Mouse (Mus musculus): Measurements from ENCODE around the gene Gm17359. TPM values are rescaled to one million over a fixed set of nuclear protein-coding genes. Genes with fewer than 3 reads are reported as not detected.
A peak's percentile ranks its signal among the peaks of the same experiment; 100 is the strongest.

Gm17359 gene
- polyA plus RNA-seq, 1 experiment from 2014 or later, result 0.28 TPM

DNA sequence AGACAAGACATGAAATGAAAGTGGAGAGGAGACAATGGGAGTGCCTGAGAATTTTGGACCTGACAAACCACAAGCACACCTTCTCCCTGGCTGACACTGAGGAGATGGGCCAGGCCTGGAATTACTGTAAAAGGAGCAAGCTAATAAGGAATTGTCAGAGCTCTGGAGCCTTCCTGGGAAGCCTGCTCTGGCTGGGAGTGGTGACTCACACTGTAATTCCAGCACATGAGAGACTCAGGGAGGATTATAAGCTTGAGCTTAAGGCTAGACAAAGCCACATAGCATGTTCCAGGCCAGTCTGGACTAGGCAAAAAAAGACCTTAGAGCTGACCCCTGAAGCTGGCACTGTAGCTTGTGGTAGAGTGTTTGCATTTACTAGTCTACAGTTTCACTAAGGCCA lies 24.6 kb upstream of the Gm17359 start:
- Histone ChIP-seq H3K27me3 (replicated peaks) (no peaks in the 10 kb centered on the region), H3K27ac (no peak overlapping the region), H3K4me3 (no peak overlapping the region), H3K9me3 (no peaks in the 10 kb centered on the region), H3K36me3 (no peaks in the 10 kb centered on the region), H3K4me1 (no peaks in the 10 kb centered on the region), H3K9ac (no peak overlapping the region), H3K4me2 (replicated peaks) (no peak overlapping the region)
- ATAC-seq (ENCODE audit: low FRiP score, low read depth), result no peak

- WGBS, result 61% methylated on average over 10 of the region's 10 CpGs
- Histone ChIP-seq H3K4me3 (no peak overlapping the region), H3K4me2 (replicated peaks) (no peak overlapping the region), H3K27ac (no peak overlapping the region), H3K9me3 (no peaks in the 10 kb centered on the region), H3K36me3 (no peaks in the 10 kb centered on the region), H3K9ac (no peak overlapping the region), H3K27me3 (replicated peaks) (no peaks in the 10 kb centered on the region), H3K4me1 (no peaks in the 10 kb centered on the region)
- ATAC-seq (ENCODE audit: low FRiP score, low read depth), result no peak
Observed at GRCm38 (mm10) chr3:79314006-79314698, 22.3 kb upstream of the Gm17359 start.

DNA sequence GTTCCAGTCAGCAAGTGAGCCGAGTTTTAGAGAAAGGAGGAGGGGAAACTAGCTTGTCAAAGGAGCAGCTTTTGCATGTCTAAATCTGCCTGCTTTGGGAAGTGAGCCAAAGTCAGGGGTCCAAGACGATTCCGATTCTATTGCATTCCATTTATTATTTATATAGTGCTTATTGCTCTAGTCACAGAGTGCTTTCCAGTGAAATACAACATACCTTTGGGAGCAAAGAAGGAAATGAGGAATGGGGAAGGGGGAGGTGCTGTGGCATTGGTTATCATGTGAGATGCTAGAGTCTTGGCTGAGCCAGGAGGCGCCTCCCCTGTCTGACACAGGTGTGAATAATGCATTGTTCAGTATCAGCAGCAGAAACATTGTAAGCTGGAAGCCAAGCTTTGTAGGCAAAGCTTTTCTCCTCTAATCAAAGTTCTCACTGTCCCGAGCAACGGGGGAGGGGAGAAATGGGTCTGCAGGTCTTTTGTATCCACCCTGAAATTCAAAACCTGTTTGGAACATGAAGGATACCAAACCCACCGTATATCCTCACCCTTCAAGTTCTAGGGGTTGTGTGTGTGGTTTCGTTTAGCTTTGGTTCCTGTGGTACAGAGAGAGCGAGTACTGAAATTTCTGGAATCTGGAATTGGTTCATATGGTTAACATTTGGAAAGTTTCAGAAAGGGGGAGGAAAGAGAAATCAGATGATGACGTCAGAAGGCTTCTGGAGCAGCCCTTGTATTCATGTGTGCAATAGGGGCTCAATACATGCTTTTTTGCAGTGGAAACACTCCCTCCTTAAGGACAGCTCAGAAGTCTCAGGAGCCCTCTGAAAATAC lies 11.5 kb upstream of the Gm17359 start:
- no peaks in the 10 kb centered on the region for H3K36me3 ChIP-seq
- ATAC-seq (ENCODE audit: low FRiP score, low read depth), result peak; percentile 61
- no peak overlapping the region for H3K9ac ChIP-seq
- H3K4me2 ChIP-seq (replicated peaks), result no peak overlapping the region
- H3K4me1 ChIP-seq, result peaks cover 15% of the 10 kb centered on the region; the same call in 1 of the 2 replicates
- no peaks in the 10 kb centered on the region for H3K27me3 ChIP-seq (replicated peaks)
- no peaks in the 10 kb centered on the region for H3K9me3 ChIP-seq
- 52% methylated on average over 10 of the region's 10 CpGs for WGBS
- H3K4me3 ChIP-seq, result no peak overlapping the region
- H3K27ac ChIP-seq, result no peak overlapping the region; the same call in 1 of the 2 replicates

DNA sequence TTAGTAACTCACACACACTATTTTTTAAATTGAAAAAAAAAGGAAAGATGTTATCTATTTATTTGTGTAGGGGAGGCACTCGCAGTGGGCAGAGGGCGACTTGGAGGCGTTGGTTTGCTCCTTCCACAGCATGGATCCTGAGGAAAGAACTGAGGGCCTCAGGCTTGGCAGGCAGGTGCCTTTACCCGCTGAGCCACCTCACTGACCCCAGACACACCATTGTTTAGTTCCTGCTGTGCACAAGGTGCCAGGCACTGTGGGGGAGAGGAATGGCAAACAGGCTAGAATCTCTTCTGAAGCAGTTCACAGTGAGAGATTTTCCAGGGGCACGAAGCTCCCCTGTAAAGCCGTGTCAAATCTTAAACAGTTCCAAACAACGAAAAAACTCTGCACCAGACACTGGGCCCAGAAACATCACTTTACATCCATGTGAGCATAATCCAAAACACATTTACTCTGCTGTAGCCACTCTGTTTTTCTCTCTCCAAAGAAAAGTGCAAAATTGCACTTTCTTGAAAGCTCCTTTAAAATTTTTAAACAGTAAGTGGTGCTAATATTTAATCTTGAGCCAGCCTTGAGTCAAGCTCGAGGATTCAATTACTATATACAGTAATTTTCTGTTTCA lies 6.7 kb upstream of the Gm17359 start:
- Histone ChIP-seq H3K4me2 (replicated peaks) (no peak overlapping the region), H3K4me3 (no peak overlapping the region), H3K27me3 (replicated peaks) (no peaks in the 10 kb centered on the region), H3K4me1 (peaks cover 15% of the 10 kb centered on the region; the same call in 1 of the 2 replicates), H3K9ac (no peak overlapping the region), H3K27ac (no peak overlapping the region), H3K36me3 (no peaks in the 10 kb centered on the region), H3K9me3 (no peaks in the 10 kb centered on the region)
- 18% methylated on average over 8 of the region's 8 CpGs for WGBS
- ATAC-seq (ENCODE audit: low FRiP score, low read depth), result no peak

DNA sequence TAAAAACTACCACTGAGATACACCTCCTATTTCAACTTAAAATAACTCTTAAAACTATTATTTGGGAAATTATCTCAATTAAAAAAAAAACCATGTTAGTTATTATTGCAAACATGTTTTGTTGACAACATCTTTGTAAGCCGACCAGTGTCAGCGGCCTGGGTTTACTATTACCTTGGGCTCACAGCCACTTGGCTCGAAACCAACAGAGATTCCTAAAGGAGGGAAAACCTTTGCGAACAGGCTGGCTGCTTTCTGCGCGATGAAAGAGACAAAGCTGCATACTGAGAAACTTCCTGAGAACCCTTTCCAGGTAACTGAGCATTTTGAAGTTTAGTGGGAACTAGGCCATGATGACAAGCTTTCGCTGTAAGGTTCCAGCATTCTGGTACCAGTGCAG lies 3.4 kb upstream of the Gm17359 start:
- Histone ChIP-seq H3K27ac (no peak overlapping the region), H3K9me3 (no peaks in the 10 kb centered on the region), H3K4me3 (no peak overlapping the region), H3K4me1 (peaks cover 9% of the 10 kb centered on the region; the same call in 1 of the 2 replicates), H3K9ac (no peak overlapping the region), H3K4me2 (replicated peaks) (no peak overlapping the region), H3K27me3 (replicated peaks) (no peaks in the 10 kb centered on the region), H3K36me3 (no peaks in the 10 kb centered on the region)
- no peak for ATAC-seq (ENCODE audit: low FRiP score, low read depth)
- 93% methylated on average over 7 of the region's 7 CpGs for WGBS

DNA sequence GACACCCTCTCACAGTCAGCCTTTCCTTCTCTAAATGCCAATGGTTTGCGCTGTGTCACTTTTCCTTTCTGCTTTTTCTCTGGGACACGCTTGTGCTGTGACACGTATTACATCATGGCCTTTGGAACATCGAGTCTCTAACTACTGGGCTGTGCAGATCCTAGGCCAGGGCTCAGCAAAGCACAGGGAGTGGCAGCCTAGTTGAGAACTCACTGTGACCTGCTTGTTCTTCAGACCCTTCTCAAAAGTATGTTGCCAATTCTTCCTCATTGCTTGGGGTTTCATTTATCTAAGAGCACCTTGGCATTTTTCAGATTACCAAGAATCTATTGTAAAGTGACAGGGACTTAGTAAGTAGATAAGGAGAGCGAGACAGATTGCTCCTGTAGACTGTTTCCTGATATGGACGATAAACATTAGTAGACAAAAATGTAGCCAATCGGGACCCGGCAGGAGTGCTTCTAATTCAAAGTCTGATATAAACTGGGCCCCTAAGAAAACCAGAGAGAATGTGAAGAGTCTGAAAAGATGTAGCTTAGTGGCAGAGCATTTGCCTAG lies 2.7 kb upstream of the Gm17359 start:
- no peak for ATAC-seq (ENCODE audit: low FRiP score, low read depth)
- Histone ChIP-seq H3K4me2 (replicated peaks) (no peak overlapping the region), H3K27me3 (replicated peaks) (no peaks in the 10 kb centered on the region), H3K9ac (no peak overlapping the region), H3K9me3 (no peaks in the 10 kb centered on the region), H3K4me3 (no peak overlapping the region), H3K27ac (no peak overlapping the region), H3K36me3 (no peaks in the 10 kb centered on the region), H3K4me1 (peaks cover 9% of the 10 kb centered on the region; the same call in 1 of the 2 replicates)
- WGBS, result 95% methylated on average over 8 of the region's 8 CpGs

GRCm38 (mm10) chr3:79340737-79341136 lies 4.3 kb downstream of the Gm17359 start:
- no peak overlapping the region for H3K4me2 ChIP-seq (replicated peaks)
- H3K9ac ChIP-seq, result no peak overlapping the region
- no peaks in the 10 kb centered on the region for H3K9me3 ChIP-seq
- no peaks in the 10 kb centered on the region for H3K27me3 ChIP-seq (replicated peaks)
- H3K4me3 ChIP-seq, result no peak overlapping the region
- no peaks in the 10 kb centered on the region for H3K36me3 ChIP-seq
- ATAC-seq (ENCODE audit: low FRiP score, low read depth), result no peak
- H3K4me1 ChIP-seq, result no peaks in the 10 kb centered on the region
- no peak overlapping the region for H3K27ac ChIP-seq
- WGBS, result 60% methylated on average over 3 of the region's 3 CpGs

DNA sequence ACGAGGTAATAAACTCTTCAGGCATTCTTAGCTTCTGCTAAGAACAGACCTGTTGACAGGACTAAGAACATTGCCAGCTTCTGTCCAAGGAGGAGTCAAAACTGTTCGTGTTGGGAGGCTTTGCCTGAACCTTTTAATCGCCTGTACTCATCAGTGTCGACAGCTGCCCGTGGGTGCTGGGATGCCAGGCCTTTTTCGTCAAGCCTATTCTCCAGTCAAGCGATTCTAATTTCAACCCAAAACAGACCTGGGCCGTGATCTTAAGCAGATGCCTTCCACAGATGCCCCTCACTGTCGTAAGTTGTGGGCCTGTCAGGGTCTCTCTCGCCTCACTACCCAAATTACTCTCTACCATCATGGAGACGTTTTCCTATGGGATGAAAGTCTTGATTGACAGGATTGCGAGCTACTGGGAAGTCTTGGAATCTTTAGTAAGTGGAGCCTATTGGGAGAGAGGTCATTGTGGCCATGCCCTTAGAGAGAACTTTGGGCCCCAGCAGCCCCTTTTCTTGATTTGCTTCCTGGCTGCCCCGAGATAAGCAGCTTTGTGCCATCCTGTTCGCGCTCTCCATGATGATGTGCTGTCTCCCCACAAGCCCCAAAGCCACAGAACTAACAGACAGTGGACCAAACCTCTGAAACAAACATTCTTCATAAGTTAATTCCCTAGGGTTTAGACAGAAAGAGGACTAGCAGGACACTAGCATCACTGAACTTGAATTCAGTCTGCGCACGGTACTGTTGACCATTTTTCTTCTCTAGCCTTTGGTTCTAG lies 6.7 kb downstream of the Gm17359 start:
- Histone ChIP-seq H3K9me3 (no peaks in the 10 kb centered on the region), H3K4me2 (replicated peaks) (no peak overlapping the region), H3K4me1 (no peaks in the 10 kb centered on the region), H3K9ac (no peak overlapping the region), H3K27me3 (replicated peaks) (no peaks in the 10 kb centered on the region), H3K27ac (no peak overlapping the region), H3K4me3 (no peak overlapping the region), H3K36me3 (no peaks in the 10 kb centered on the region)
- WGBS, result 81% methylated on average over 17 of the region's 17 CpGs
- ATAC-seq (ENCODE audit: low FRiP score, low read depth), result no peak

- no peak overlapping the region for H3K4me3 ChIP-seq
- no peak for ATAC-seq (ENCODE audit: low FRiP score, low read depth)
- H3K4me2 ChIP-seq (replicated peaks), result no peak overlapping the region
- H3K9ac ChIP-seq, result no peak overlapping the region
- no peak overlapping the region for H3K27ac ChIP-seq
- no peaks in the 10 kb centered on the region for H3K27me3 ChIP-seq (replicated peaks)
- 68% methylated on average over 1 of the region's 1 CpGs for WGBS
- no peaks in the 10 kb centered on the region for H3K4me1 ChIP-seq
- no peaks in the 10 kb centered on the region for H3K36me3 ChIP-seq
- no peaks in the 10 kb centered on the region for H3K9me3 ChIP-seq
Observed at GRCm38 (mm10) chr3:79349311-79349710, 12.8 kb downstream of the Gm17359 start.

- ATAC-seq (ENCODE audit: low FRiP score, low read depth), result no peak
- Histone ChIP-seq H3K27me3 (replicated peaks) (no peaks in the 10 kb centered on the region), H3K27ac (no peak overlapping the region), H3K4me2 (replicated peaks) (no peak overlapping the region), H3K36me3 (no peaks in the 10 kb centered on the region), H3K9me3 (no peaks in the 10 kb centered on the region), H3K9ac (no peak overlapping the region), H3K4me3 (no peak overlapping the region), H3K4me1 (no peaks in the 10 kb centered on the region)
- 37% methylated on average over 4 of the region's 4 CpGs for WGBS
Observed at GRCm38 (mm10) chr3:79358721-79359120, 22.3 kb downstream of the Gm17359 start.

DNA sequence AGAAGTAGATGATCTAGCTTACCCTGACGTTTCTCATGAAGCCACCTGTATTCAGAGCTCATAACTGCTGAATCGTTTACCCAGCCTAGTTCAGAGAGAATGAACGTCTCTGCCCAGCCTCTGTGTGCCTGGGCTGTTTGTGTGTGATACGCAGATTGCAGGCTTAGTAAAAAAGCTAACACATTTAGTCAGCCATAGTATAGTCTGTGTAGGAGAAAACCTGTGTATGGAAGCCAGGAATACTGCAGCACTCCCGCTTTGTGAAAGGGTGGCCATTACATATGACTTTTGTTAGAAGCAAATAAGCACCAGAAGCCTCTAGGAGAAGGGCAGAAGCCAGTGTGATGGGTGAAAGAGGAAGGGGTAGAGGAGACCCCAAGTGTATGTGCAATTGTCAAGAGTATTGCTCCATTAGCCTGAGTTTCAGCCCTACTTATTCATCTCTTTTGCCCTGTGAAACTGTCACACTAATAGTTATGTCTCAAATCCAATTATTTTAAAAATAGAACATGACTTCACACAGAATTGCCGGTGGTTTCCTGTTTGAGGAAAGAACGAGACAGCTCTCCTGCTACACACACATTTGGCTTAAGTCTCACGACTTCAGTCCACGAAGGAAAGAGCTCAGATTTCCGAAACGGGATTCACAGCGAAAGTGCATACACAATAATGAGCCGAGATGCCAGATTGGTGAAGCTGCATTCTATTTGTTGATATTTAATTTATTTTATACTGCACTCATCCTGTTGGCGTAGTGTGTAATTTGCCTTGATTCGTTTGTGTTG lies 24.0 kb downstream of the Gm17359 start:
- no peaks in the 10 kb centered on the region for H3K36me3 ChIP-seq
- no peak overlapping the region for H3K9ac ChIP-seq
- no peak for ATAC-seq (ENCODE audit: low FRiP score, low read depth)
- WGBS, result 76% methylated on average over 15 of the region's 15 CpGs
- H3K4me2 ChIP-seq (replicated peaks), result no peak overlapping the region
- no peaks in the 10 kb centered on the region for H3K27me3 ChIP-seq (replicated peaks)
- no peak overlapping the region for H3K27ac ChIP-seq
- H3K4me3 ChIP-seq, result no peak overlapping the region
- H3K4me1 ChIP-seq, result no peaks in the 10 kb centered on the region
- no peaks in the 10 kb centered on the region for H3K9me3 ChIP-seq
